Mouse (Mus musculus) limb, embryonic 11.5 days (tissue): ENCODE measurements around the gene Crocc. TPM values are rescaled to one million over a fixed set of nuclear protein-coding genes. Genes with fewer than 3 reads are reported as not detected.

ENCODE experiments used
- ATAC-seq: fragments of 200-750 bp; cut with Nextera tagmentation; 2 replicates; pipeline ENCODE4 v1.8.0; 2017; ENCODE audit warnings: low read depth; ENCODE audit not compliant: insufficient number of reproducible peaks, low FRiP score, low TSS enrichment
- DNase-seq: peaks from one replicate; pipeline ENCODE4 v3.0.0-alpha.2; 2015; ENCODE audit warnings: low spot score
- H3K27ac ChIP-seq: fragments of 300-500 bp; sonication (generic); replicated peaks from 2 replicates; pipeline ENCODE4 v1.5.1; 2014; ENCODE audit warnings: low read depth, mild to moderate bottlenecking, low read length
- H3K27me3 ChIP-seq: fragments of 300-500 bp; sonication (generic); 2 replicates; pipeline ENCODE4 v1.6.1; 2014; ENCODE audit warnings: mild to moderate bottlenecking, low read length, mixed read lengths; ENCODE audit not compliant: control insufficient read depth, insufficient read depth
- H3K36me3 ChIP-seq: fragments of 300-500 bp; sonication (generic); 2 replicates; pipeline ENCODE4 v1.6.1; 2014; ENCODE audit warnings: mild to moderate bottlenecking, low read length, moderate library complexity, mixed read lengths; ENCODE audit not compliant: control insufficient read depth, insufficient read depth
- H3K4me1 ChIP-seq: fragments of 300-500 bp; sonication (generic); 2 replicates; pipeline ENCODE4 v1.6.1; 2014; ENCODE audit warnings: low read length, mixed read lengths; ENCODE audit not compliant: control insufficient read depth, insufficient read depth
- H3K4me2 ChIP-seq: fragments of 300-500 bp; sonication (generic); 2 replicates; pipeline ENCODE4 v1.6.1; 2014; ENCODE audit warnings: low read depth, mild to moderate bottlenecking, moderate library complexity; ENCODE audit not compliant: severe bottlenecking
- H3K4me3 ChIP-seq: fragments of 300-500 bp; sonication (generic); 2 replicates; pipeline ENCODE4 v1.5.1; 2014; ENCODE audit warnings: low read depth, low read length
- H3K9ac ChIP-seq: fragments of 300-500 bp; sonication (generic); 2 replicates; pipeline ENCODE4 v1.6.1; 2014; ENCODE audit warnings: mild to moderate bottlenecking, low read length
- H3K9me3 ChIP-seq: fragments of 300-500 bp; sonication (generic); 2 replicates; pipeline ENCODE4 v1.6.1; 2016; ENCODE audit warnings: low read length; ENCODE audit not compliant: control insufficient read depth
- WGBS: fragments of 180-500 bp; shearing (Covaris S2); extraction: QIAGEN DNeasy Blood & Tissue Kit; methylation state at CpG from one replicate; pipeline ENCODE4 v1.1.7; 2014; 5-methylcytosine and 5-hydroxymethylcytosine counted together
- polyA plus RNA-seq: library from polyadenylated mRNA; unstranded; fragments of >200 nt; fragmentation: Nextera tagmentation; extraction: Ambion mirVana; gene quantifications from 2 replicates; pipeline ENCODE4 v1.2.1, GENCODE M21; 2014

The Crocc gene
- polyA plus RNA-seq, 1 experiment from 2014 or later = 9.0 TPM

GRCm38 (mm10) chr4:140993846-140994245 lies 66.5 kb downstream of the Crocc start:
- WGBS = 86% methylated on average over 8 of the region's 8 CpGs
- Histone ChIP-seq H3K27ac (no peak overlapping the region), H3K9ac (no peak overlapping the region), H3K4me3 (no peak overlapping the region), H3K36me3 (peaks cover 19% of the 10 kb centered on the region), H3K27me3 (no peaks in the 10 kb centered on the region), H3K9me3 (no peaks in the 10 kb centered on the region), H3K4me2 (no peak overlapping the region), H3K4me1 (no peaks in the 10 kb centered on the region)
- DNase-seq = no peak
- no peak for ATAC-seq

- peaks cover 15% of the 10 kb centered on the region for H3K36me3 ChIP-seq
- H3K27me3 ChIP-seq = no peaks in the 10 kb centered on the region
- 89% methylated on average over 20 of the region's 20 CpGs for WGBS
- peaks cover 8% of the 10 kb centered on the region; the same call in 1 of the 2 replicates for H3K4me1 ChIP-seq
- no peak for DNase-seq
- H3K4me3 ChIP-seq = no peak overlapping the region
- no peak overlapping the region for H3K9ac ChIP-seq
- no peaks in the 10 kb centered on the region for H3K9me3 ChIP-seq
- ATAC-seq = no peak
- no peak overlapping the region for H3K27ac ChIP-seq
- no peak overlapping the region for H3K4me2 ChIP-seq
These were observed 68.1 kb downstream of the Crocc start for GRCm38 (mm10) chr4:140992215-140992614.

GRCm38 (mm10) chr4:140989447-140989846 lies 70.9 kb downstream of the Crocc start:
- Histone ChIP-seq H3K27me3 (no peaks in the 10 kb centered on the region), H3K4me2 (no peak overlapping the region), H3K9ac (no peak overlapping the region), H3K4me3 (no peak overlapping the region), H3K9me3 (no peaks in the 10 kb centered on the region), H3K4me1 (peaks cover 9% of the 10 kb centered on the region; the same call in 1 of the 2 replicates), H3K36me3 (peaks cover 2% of the 10 kb centered on the region), H3K27ac (no peak overlapping the region)
- no peak for DNase-seq
- 95% methylated on average over 14 of the region's 14 CpGs for WGBS
- no peak for ATAC-seq

GRCm38 (mm10) chr4:140988706-140989290 lies 71.6 kb downstream of the Crocc start:
- DNase-seq (no peak), ATAC-seq (no peak)
- Histone ChIP-seq H3K4me3 (no peak overlapping the region), H3K27me3 (no peaks in the 10 kb centered on the region), H3K27ac (no peak overlapping the region), H3K4me2 (no peak overlapping the region), H3K36me3 (no peaks in the 10 kb centered on the region), H3K9ac (no peak overlapping the region), H3K9me3 (no peaks in the 10 kb centered on the region), H3K4me1 (peaks cover 9% of the 10 kb centered on the region; the same call in 1 of the 2 replicates)
- WGBS = 66% methylated on average over 7 of the region's 7 CpGs

- Histone ChIP-seq H3K27me3 (no peaks in the 10 kb centered on the region), H3K27ac (no peak overlapping the region), H3K4me2 (peak overlapping the region; percentile 70), H3K9ac (peak overlapping the region; percentile 67), H3K36me3 (no peaks in the 10 kb centered on the region), H3K4me1 (peaks cover 13% of the 10 kb centered on the region), H3K4me3 (peak overlapping the region; percentile 66), H3K9me3 (no peaks in the 10 kb centered on the region)
- WGBS = 35% methylated on average over 7 of the region's 7 CpGs
- no peak for DNase-seq
- no peak for ATAC-seq
These were observed 72.9 kb downstream of the Crocc start for GRCm38 (mm10) chr4:140987476-140987875.

- peak within 1 kb of the TSS; percentile 66 for H3K4me3 ChIP-seq
- DNase-seq (peak; percentile 92), ATAC-seq (peak; percentile 78)
- H3K27ac ChIP-seq = no peak within 1 kb of the TSS
- no peaks in the 10 kb centered on the region for H3K27me3 ChIP-seq
- under 1% methylated on average over 55 of the region's 58 CpGs for WGBS
- no peaks in the 10 kb centered on the region; the same call in 1 of the 2 replicates for H3K9me3 ChIP-seq
- H3K4me1 ChIP-seq = peaks cover 13% of the 10 kb centered on the region
- H3K4me2 ChIP-seq = peak within 1 kb of the TSS; percentile 70
- H3K9ac ChIP-seq = peak within 1 kb of the TSS; percentile 67
- H3K36me3 ChIP-seq = no peaks in the 10 kb centered on the region
These were observed 73.5 kb downstream of the Crocc start, which contains the start of gene Atp13a2 for GRCm38 (mm10) chr4:140986711-140987395. Gene Atp13a2 (plus strand): TSS chr4:140986873.

- whole genome bisulfite sequencing = 36% methylated on average over 14 of the region's 15 CpGs
- Histone ChIP-seq H3K36me3 (no peaks in the 10 kb centered on the region), H3K9me3 (no peaks in the 10 kb centered on the region; the same call in 1 of the 2 replicates), H3K4me2 (peak overlapping the region; percentile 70), H3K27ac (no peak overlapping the region), H3K4me3 (peak overlapping the region; percentile 66), H3K9ac (no peak overlapping the region; the same call in 1 of the 2 replicates), H3K27me3 (no peaks in the 10 kb centered on the region), H3K4me1 (peaks cover 13% of the 10 kb centered on the region)
- peak; percentile 27 for DNase-seq
- ATAC-seq = no peak
These were observed 74.2 kb downstream of the Crocc start for GRCm38 (mm10) chr4:140986024-140986710.

- DNase-seq = no peak
- WGBS = 80% methylated on average over 6 of the region's 6 CpGs
- Histone ChIP-seq H3K27ac (no peak overlapping the region), H3K36me3 (no peaks in the 10 kb centered on the region; the same call in 1 of the 2 replicates), H3K9ac (no peak overlapping the region), H3K4me2 (no peak overlapping the region), H3K4me1 (peaks cover 13% of the 10 kb centered on the region), H3K27me3 (no peaks in the 10 kb centered on the region), H3K9me3 (no peaks in the 10 kb centered on the region; the same call in 1 of the 2 replicates), H3K4me3 (no peak overlapping the region)
- no peak for ATAC-seq
These were observed 75.8 kb downstream of the Crocc start for GRCm38 (mm10) chr4:140984544-140984943.
